Comparison of ENCODE assay signal across 7 mouse cellular contexts in the genomic region with DNA sequence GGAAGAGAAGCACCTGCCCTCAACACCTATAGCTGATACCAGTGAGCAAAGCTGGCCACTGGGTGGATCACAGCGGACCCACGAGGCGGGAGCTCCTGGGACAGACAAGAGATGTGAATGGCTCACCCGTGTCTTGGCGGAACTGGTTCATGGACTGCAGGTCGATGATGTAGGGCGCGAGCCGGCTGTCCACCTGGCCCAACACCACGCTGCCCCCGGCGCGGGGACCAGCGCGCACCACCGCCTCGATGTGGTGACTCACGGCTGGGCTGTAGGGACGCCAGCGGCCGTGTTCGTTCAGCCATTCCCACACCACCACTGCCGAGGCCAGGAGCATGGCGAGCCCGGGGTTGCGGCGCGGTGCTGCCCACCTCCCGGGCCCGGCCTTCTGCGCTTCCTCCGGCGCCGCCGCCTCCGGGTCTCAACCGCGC. TPM values are rescaled to one million over a fixed set of nuclear protein-coding genes. Genes with fewer than 3 reads are reported as not detected.
DNase-seq lines count a peak whose midpoint lies in the region; ATAC-seq lines count a peak whose summit lies in the region.

No protein-coding gene starts in this region.

- peak overlapping the region; percentile 65 for H3K4me2 ChIP-seq in forebrain, embryonic 15.5 days (replicated peaks)
- peak overlapping the region; percentile 84 for H3K4me2 ChIP-seq in intestine, embryonic 16.5 days (ENCODE audit: low read depth, low read length)
- H3K4me2 ChIP-seq in liver, embryonic 16.5 days (ENCODE audit: low read depth, low read length) = peak overlapping the region; percentile 68

- peak overlapping the region; percentile 80 for H3K9ac ChIP-seq in forebrain, embryonic 15.5 days (replicated peaks)
- peak overlapping the region; percentile 96 for H3K9ac ChIP-seq in intestine, embryonic 16.5 days (ENCODE audit: low read depth, low read length)
- peak overlapping the region; percentile 59 for H3K9ac ChIP-seq in liver, embryonic 16.5 days (ENCODE audit: low read depth, low read length)

- peaks cover 2% of the 10 kb centered on the region; the same call in 1 of the 2 replicates for H3K36me3 ChIP-seq in forebrain, embryonic 15.5 days
- H3K36me3 ChIP-seq in intestine, embryonic 16.5 days (ENCODE audit: control insufficient read depth, insufficient read depth, low read length) = no peaks in the 10 kb centered on the region
- H3K36me3 ChIP-seq in liver, embryonic 16.5 days (ENCODE audit: control insufficient read depth, insufficient read depth) = no peaks in the 10 kb centered on the region

- H3K9me3 ChIP-seq in forebrain, embryonic 15.5 days = no peaks in the 10 kb centered on the region
- H3K9me3 ChIP-seq in intestine, embryonic 16.5 days (ENCODE audit: control insufficient read depth, low read length) = no peaks in the 10 kb centered on the region
- H3K9me3 ChIP-seq in liver, embryonic 16.5 days (replicated peaks; ENCODE audit: control insufficient read depth, low read length) = no peaks in the 10 kb centered on the region

- no peaks in the 10 kb centered on the region for H3K27me3 ChIP-seq in forebrain, embryonic 15.5 days
- H3K27me3 ChIP-seq in intestine, embryonic 16.5 days (replicated peaks; ENCODE audit: control insufficient read depth, insufficient read depth, low read length) = no peaks in the 10 kb centered on the region
- peaks cover 19% of the 10 kb centered on the region for H3K27me3 ChIP-seq in liver, embryonic 16.5 days (ENCODE audit: control insufficient read depth, insufficient read depth, low read depth, low read length)

- under 1% methylated on average over 38 of the region's 38 CpGs for WGBS in forebrain, embryonic 15.5 days
- 0% methylated on average over 29 of the region's 38 CpGs for WGBS in intestine, embryonic 16.5 days
- WGBS in liver, embryonic 16.5 days (ENCODE audit: insufficient replicate concordance) = 1% methylated on average over 38 of the region's 38 CpGs

- peak overlapping the region; percentile 90 for H3K27ac ChIP-seq in forebrain, embryonic 15.5 days (replicated peaks)
- H3K27ac ChIP-seq in intestine, embryonic 16.5 days (ENCODE audit: low read length) = peak overlapping the region; percentile 94
- H3K27ac ChIP-seq in liver, embryonic 16.5 days (ENCODE audit: low read length) = peak overlapping the region; percentile 80

- peak; percentile 65 for ATAC-seq in cerebellum, adult (ENCODE audit: insufficient number of reproducible peaks, low FRiP score, low TSS enrichment)
- ATAC-seq in forebrain, embryonic 15.5 days (replicated peaks) = peak; percentile 69
- peak; percentile 67 for ATAC-seq in intestine, embryonic 16.5 days
- ATAC-seq in liver, embryonic 16.5 days (ENCODE audit: low read depth) = peak; percentile 32
- peak; percentile 4; the same call in 1 of the 2 replicates for ATAC-seq in neutrophil, adult 5-6 weeks (ENCODE audit: extremely low read depth, insufficient number of reproducible peaks, low FRiP score, poor library complexity, severe bottlenecking)

- H3K4me3 ChIP-seq in forebrain, embryonic 15.5 days = peak overlapping the region; percentile 75
- H3K4me3 ChIP-seq in intestine, embryonic 16.5 days (ENCODE audit: low read length) = peak overlapping the region; percentile 91
- H3K4me3 ChIP-seq in liver, embryonic 16.5 days (ENCODE audit: low read depth, low read length) = peak overlapping the region; percentile 65

- DNase-seq in thymus, postnatal 14 days = peak; percentile 25
- no peak for DNase-seq in thymus, postnatal 36 days

- H3K4me1 ChIP-seq in forebrain, embryonic 15.5 days = peaks cover 27% of the 10 kb centered on the region
- peaks cover 14% of the 10 kb centered on the region for H3K4me1 ChIP-seq in intestine, embryonic 16.5 days (ENCODE audit: control insufficient read depth, insufficient read depth, low read length)
- H3K4me1 ChIP-seq in liver, embryonic 16.5 days (ENCODE audit: control insufficient read depth, low read depth, low read length) = no peaks in the 10 kb centered on the region

RNA-seq across cellular contexts. Expression of gene Dtx4, which starts 0.4 kb away (rescaled TPM):
- polyA plus RNA-seq in forebrain, embryonic 15.5 days (2015; fragmentation: Nextera tagmentation; extraction: Ambion mirVana) = 16.8 and 19.3 TPM in 2 replicates
- polyA plus RNA-seq in intestine, embryonic 16.5 days (2015; fragmentation: Nextera tagmentation; extraction: Ambion mirVana) = 9.9 and 11.1 TPM in 2 replicates
- 2.0 and 2.2 TPM in 2 replicates for polyA plus RNA-seq in liver, embryonic 16.5 days (2015; fragmentation: Nextera tagmentation; extraction: Ambion mirVana)
- total RNA-seq in neutrophil, adult 5-6 weeks (2017) = 9.8 and 10.5 TPM in 2 replicates

RNA-seq across cellular contexts. Expression of gene Mpeg1, which starts 40.3 kb away (rescaled TPM):
- polyA plus RNA-seq in forebrain, embryonic 15.5 days (2015; fragmentation: Nextera tagmentation; extraction: Ambion mirVana) = 0.55 and 0.56 TPM in 2 replicates
- polyA plus RNA-seq in intestine, embryonic 16.5 days (2015; fragmentation: Nextera tagmentation; extraction: Ambion mirVana) = 0.97 and 1.0 TPM in 2 replicates
- polyA plus RNA-seq in liver, embryonic 16.5 days (2015; fragmentation: Nextera tagmentation; extraction: Ambion mirVana) = 2.3 and 2.5 TPM in 2 replicates
- 276 and 282 TPM in 2 replicates for total RNA-seq in neutrophil, adult 5-6 weeks (2017)

RNA-seq across cellular contexts. Expression of gene Fam111a, which starts 44.6 kb away (rescaled TPM):
- 8.9 and 9.4 TPM in 2 replicates for polyA plus RNA-seq in forebrain, embryonic 15.5 days (2015; fragmentation: Nextera tagmentation; extraction: Ambion mirVana)
- polyA plus RNA-seq in intestine, embryonic 16.5 days (2015; fragmentation: Nextera tagmentation; extraction: Ambion mirVana) = 16.2 and 16.3 TPM in 2 replicates
- 21.7 and 26.0 TPM in 2 replicates for polyA plus RNA-seq in liver, embryonic 16.5 days (2015; fragmentation: Nextera tagmentation; extraction: Ambion mirVana)
- 326 and 339 TPM in 2 replicates for total RNA-seq in neutrophil, adult 5-6 weeks (2017)

Comparison
In these comparisons a context has a peak if more than half of its experiments do, and no peak if none do; other contexts are left out.
1. ATAC-seq: peak in every context shown above with its lines; median percentile 69 in forebrain, embryonic 15.5 days; 67 in intestine, embryonic 16.5 days; 65 in cerebellum, adult; 32 in liver, embryonic 16.5 days; 4 in neutrophil, adult 5-6 weeks.